Mouse (Mus musculus) cerebellum, adult 2 months (tissue): ENCODE data around the gene Tmem164. TPM values are rescaled to one million over a fixed set of nuclear protein-coding genes. Genes with fewer than 3 reads are reported as not detected.

Source experiments
- DNase-seq, 2 experiments: peaks; one replicate each; pipeline ENCODE4 v3.0.0; 2021
- H3K27ac ChIP-seq: fragments of 200-500 bp; 2 replicates; pipeline ENCODE4 v1.5.1; 2012; ENCODE audit warnings: low read length, control low read depth, inconsistent platforms; ENCODE audit not compliant: insufficient read depth
- H3K27me3 ChIP-seq: fragments of 200-500 bp; 2 replicates; pipeline ENCODE4 v1.6.1; 2012; ENCODE audit warnings: inconsistent platforms, mild to moderate bottlenecking, low read length, moderate library complexity; ENCODE audit not compliant: control insufficient read depth, insufficient read depth
- H3K4me1 ChIP-seq: fragments of 200-500 bp; 2 replicates; pipeline ENCODE4 v1.6.1; 2011; ENCODE audit warnings: low read length; ENCODE audit not compliant: control insufficient read depth, insufficient read depth
- H3K4me3 ChIP-seq: fragments of 200-500 bp; replicated peaks from 2 replicates; pipeline ENCODE3; 2011; ENCODE audit warnings: mild to moderate bottlenecking, low read depth, low read length, control low read depth; ENCODE audit not compliant: insufficient read depth
- CTCF ChIP-seq: fragments of 200-500 bp; IDR thresholded peaks from 2 replicates; pipeline ENCODE4 v1.5.1; 2011; ENCODE audit warnings: low read depth, mild to moderate bottlenecking, control low read depth, low read length, moderate library complexity, borderline replicate concordance; ENCODE audit not compliant: insufficient read depth
- POLR2A ChIP-seq: fragments of 200-500 bp; IDR thresholded peaks from 2 replicates; pipeline ENCODE4 v1.6.1; 2011; ENCODE audit warnings: low read length, control low read depth, borderline replicate concordance; ENCODE audit not compliant: insufficient read depth
- WGBS: fragments of 180-500 bp; shearing (Covaris S2); methylation state at CpG from one replicate; pipeline ENCODE4 v1.1.7; 2018; 5-methylcytosine and 5-hydroxymethylcytosine counted together
- polyA plus RNA-seq: library from polyadenylated mRNA; depleted of rRNA; stranded (reverse); fragments of >200 nt; gene quantifications from 2 replicates; pipeline ENCODE4 v1.2.3, GENCODE M21; 2012

Tmem164 gene
- polyA plus RNA-seq, 1 experiment: 18.1 TPM

- Histone ChIP-seq H3K4me3 (no peak overlapping the region), H3K27ac (no peak overlapping the region), H3K4me1 (no peaks in the 10 kb centered on the region), H3K27me3 (no peaks in the 10 kb centered on the region)
- WGBS: 52% methylated on average over 3 of the region's 3 CpGs
- no peak for DNase-seq
- TF ChIP-seq CTCF (no peak), POLR2A (no peak)
Observed at GRCm38 (mm10) chrX:142670121-142670520, 11.1 kb upstream of the Tmem164 start.

- 92% methylated on average over 1 of the region's 1 CpGs for WGBS
Observed at GRCm38 (mm10) chrX:142671141-142671540, 10.1 kb upstream of the Tmem164 start.

GRCm38 (mm10) chrX:142672701-142673100, 8.5 kb upstream of the Tmem164 start:
- Histone ChIP-seq H3K4me3 (no peak overlapping the region), H3K27me3 (no peaks in the 10 kb centered on the region), H3K4me1 (no peaks in the 10 kb centered on the region), H3K27ac (no peak overlapping the region)
- DNase-seq: no peak
- 44% methylated on average over 1 of the region's 1 CpGs for WGBS
- TF ChIP-seq POLR2A (no peak), CTCF (no peak)

More at GRCm38 (mm10) chrX:142671141-142671540, 10.1 kb upstream of the Tmem164 start:
- Histone ChIP-seq H3K4me3 (no peak overlapping the region), H3K4me1 (no peaks in the 10 kb centered on the region), H3K27ac (no peak overlapping the region), H3K27me3 (no peaks in the 10 kb centered on the region)
- no peak for TF ChIP-seq POLR2A
- no peak for TF ChIP-seq CTCF
- no peak for DNase-seq

- no peak for TF ChIP-seq POLR2A
- TF ChIP-seq CTCF: no peak
- no peak overlapping the region for H3K27ac ChIP-seq
- no peaks in the 10 kb centered on the region for H3K27me3 ChIP-seq
- WGBS: 65% methylated on average over 2 of the region's 3 CpGs
- H3K4me1 ChIP-seq: no peaks in the 10 kb centered on the region
- H3K4me3 ChIP-seq: no peak overlapping the region
- no peak for DNase-seq
Observed at GRCm38 (mm10) chrX:142677193-142677592, 4.0 kb upstream of the Tmem164 start.

DNA sequence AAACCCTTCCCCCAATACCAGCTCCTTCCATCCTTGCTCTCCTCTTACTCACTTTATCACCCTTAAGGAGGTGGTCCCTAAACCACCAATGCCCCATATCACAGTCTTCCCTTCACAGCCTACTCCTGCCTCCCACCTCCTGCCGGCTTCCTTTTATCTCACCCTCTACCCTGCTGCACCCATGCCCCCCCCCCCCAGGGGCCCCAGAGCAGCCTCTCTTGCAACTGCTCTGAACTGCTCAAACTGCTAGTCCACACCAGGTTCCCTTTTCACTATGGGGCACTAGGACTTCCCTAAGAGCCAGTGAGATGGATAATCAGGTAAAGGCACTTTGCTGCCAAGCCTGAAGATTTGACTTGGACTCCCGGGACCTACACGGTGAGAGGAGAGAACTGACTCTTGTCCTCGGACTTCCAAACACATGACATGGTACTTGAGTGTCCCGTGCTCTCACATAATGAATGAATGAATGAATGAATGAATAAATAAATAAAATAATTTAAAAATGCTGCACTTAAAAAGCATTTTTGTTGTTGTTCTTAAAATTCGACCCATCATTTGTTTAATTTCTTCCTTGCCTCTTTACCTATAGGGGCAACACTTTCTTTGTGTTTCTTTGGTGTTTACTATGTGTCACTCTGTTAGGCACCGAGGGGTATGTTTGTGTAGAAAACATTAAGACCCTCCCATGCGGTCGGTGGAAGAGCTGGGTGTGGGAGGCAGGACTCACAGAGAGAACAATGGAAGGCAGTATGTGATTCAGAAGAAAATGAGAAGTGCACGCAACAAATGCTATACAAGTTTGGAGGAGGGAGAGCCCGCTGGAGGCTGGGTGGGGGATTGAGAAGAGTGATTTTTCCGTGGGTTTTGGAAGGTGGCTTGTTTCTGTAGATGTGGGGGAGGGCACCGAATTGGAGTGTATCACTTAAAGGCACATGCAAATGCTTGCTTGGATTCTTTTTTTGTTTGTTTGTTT, 2.4 kb upstream of the Tmem164 start:
- 82% methylated on average over 13 of the region's 13 CpGs for WGBS
- DNase-seq: no peak
- H3K4me1 ChIP-seq: no peaks in the 10 kb centered on the region
- TF ChIP-seq CTCF (no peak), POLR2A (no peak)
- no peak overlapping the region for H3K27ac ChIP-seq
- no peaks in the 10 kb centered on the region for H3K27me3 ChIP-seq
- H3K4me3 ChIP-seq: no peak overlapping the region

- Histone ChIP-seq H3K4me3 (peak overlapping the region; percentile 91), H3K27me3 (no peaks in the 10 kb centered on the region), H3K4me1 (no peaks in the 10 kb centered on the region), H3K27ac (no peak overlapping the region)
- DNase-seq: no peak
- WGBS: 72% methylated on average over 11 of the region's 11 CpGs
- TF ChIP-seq POLR2A (no peak), CTCF (no peak)
Observed at GRCm38 (mm10) chrX:142679502-142680250, 1.5 kb upstream of the Tmem164 start.

- Histone ChIP-seq H3K4me3 (peak overlapping the region; percentile 91), H3K4me1 (no peaks in the 10 kb centered on the region), H3K27me3 (no peaks in the 10 kb centered on the region), H3K27ac (no peak overlapping the region)
- no peak for TF ChIP-seq CTCF
- TF ChIP-seq POLR2A: no peak
- 4% methylated on average over 18 of the region's 19 CpGs for WGBS
- no peak for DNase-seq
Observed at GRCm38 (mm10) chrX:142680391-142681055, 683 bp upstream of the Tmem164 start.
